8 mouse cellular contexts compared by ENCODE assay signal in the genomic region with DNA sequence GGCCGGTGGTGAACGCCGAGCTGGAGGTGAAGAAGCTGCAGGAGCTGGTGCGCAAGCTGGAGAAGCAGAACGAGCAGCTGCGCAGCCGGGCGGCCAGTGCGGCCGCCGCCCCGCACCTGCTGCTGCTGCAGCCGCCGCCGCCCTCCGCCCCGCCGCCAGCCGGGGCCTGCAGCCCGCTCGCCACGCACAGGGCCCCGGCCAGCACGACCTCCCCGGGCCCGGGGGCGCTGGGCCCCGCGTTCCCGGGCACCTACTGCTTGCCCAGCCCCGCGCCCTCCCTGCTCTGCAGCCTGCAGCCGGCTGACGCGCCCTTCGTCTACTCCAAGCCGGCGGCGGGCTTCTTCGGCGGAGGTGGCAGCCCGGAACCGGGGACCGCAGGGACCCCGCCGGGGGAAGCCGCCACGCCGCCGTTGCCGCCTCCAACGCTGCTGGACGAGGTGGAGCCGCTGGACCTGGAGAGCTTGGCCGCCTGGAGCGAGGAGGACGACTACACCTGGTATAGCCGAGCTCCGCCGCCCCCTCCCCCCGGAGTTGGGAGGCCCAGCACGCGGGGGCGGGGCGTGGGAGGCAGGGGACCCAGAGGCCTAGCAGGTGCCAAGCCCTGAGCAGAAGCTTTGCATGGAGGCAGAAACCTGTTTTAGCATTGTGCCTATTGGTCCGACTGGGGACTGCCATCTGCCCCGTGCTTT. TPM values are rescaled to one million over a fixed set of nuclear protein-coding genes. Genes with fewer than 3 reads are reported as not detected.
DNase-seq lines count a peak whose midpoint lies in the region; ATAC-seq lines count a peak whose summit lies in the region.

No protein-coding gene starts in this region.

- H3K4me2 ChIP-seq in heart, embryonic 11.5 days: peak overlapping the region; percentile 96
- peak overlapping the region; percentile 86 for H3K4me2 ChIP-seq in kidney, embryonic 14.5 days (replicated peaks; ENCODE audit: low read depth, low read length)
- peak overlapping the region; percentile 100 for H3K4me2 ChIP-seq in liver, embryonic 11.5 days

- peaks cover 35% of the 10 kb centered on the region for H3K27me3 ChIP-seq in erythroblast, embryonic 14.5 days (ENCODE audit: control insufficient read depth)
- peaks cover 31% of the 10 kb centered on the region for H3K27me3 ChIP-seq in heart, embryonic 11.5 days (ENCODE audit: control insufficient read depth, insufficient read depth, low read length)
- H3K27me3 ChIP-seq in kidney, embryonic 14.5 days (ENCODE audit: control insufficient read depth, insufficient read depth, low read length): peaks cover 28% of the 10 kb centered on the region
- H3K27me3 ChIP-seq in liver, embryonic 11.5 days (replicated peaks; ENCODE audit: control insufficient read depth, insufficient read depth, low read length): peaks cover 9% of the 10 kb centered on the region

- peaks cover 10% of the 10 kb centered on the region for H3K4me1 ChIP-seq in erythroblast, embryonic 14.5 days (ENCODE audit: control insufficient read depth)
- H3K4me1 ChIP-seq in heart, embryonic 11.5 days (ENCODE audit: control insufficient read depth, insufficient read depth, low read length): no peaks in the 10 kb centered on the region
- no peaks in the 10 kb centered on the region for H3K4me1 ChIP-seq in kidney, embryonic 14.5 days (ENCODE audit: control insufficient read depth, insufficient read depth, low read length)
- H3K4me1 ChIP-seq in liver, embryonic 11.5 days (replicated peaks; ENCODE audit: control insufficient read depth, insufficient read depth, low read length): no peaks in the 10 kb centered on the region

- H3K27ac ChIP-seq in heart, embryonic 11.5 days (ENCODE audit: low read depth, low read length): no peak overlapping the region
- H3K27ac ChIP-seq in kidney, embryonic 14.5 days (ENCODE audit: low read depth, low read length): peak overlapping the region; percentile 31; the same call in 1 of the 2 replicates
- no peak overlapping the region for H3K27ac ChIP-seq in liver, embryonic 11.5 days (ENCODE audit: low read depth, low read length)

- DNase-seq in liver, embryonic 11.5 days (ENCODE audit: low spot score): peak; percentile 59
- DNase-seq in spleen, postnatal 14 days (ENCODE audit: low spot score in 2 of 2): peak; percentile 40 to 56

- under 1% methylated on average over 45 of the region's 67 CpGs for WGBS in heart, embryonic 11.5 days (ENCODE audit: insufficient replicate concordance)
- 0% methylated on average over 39 of the region's 67 CpGs for WGBS in kidney, embryonic 14.5 days
- WGBS in liver, embryonic 11.5 days: under 1% methylated on average over 67 of the region's 67 CpGs

- no peaks in the 10 kb centered on the region for H3K36me3 ChIP-seq in erythroblast, embryonic 14.5 days (ENCODE audit: control insufficient read depth)
- H3K36me3 ChIP-seq in heart, embryonic 11.5 days (ENCODE audit: control insufficient read depth, insufficient read depth, low read length): no peaks in the 10 kb centered on the region
- no peaks in the 10 kb centered on the region for H3K36me3 ChIP-seq in kidney, embryonic 14.5 days (ENCODE audit: control insufficient read depth, insufficient read depth, low read length)
- no peaks in the 10 kb centered on the region for H3K36me3 ChIP-seq in liver, embryonic 11.5 days (ENCODE audit: control insufficient read depth, insufficient read depth, low read length)

- peak overlapping the region; percentile 55 for H3K4me3 ChIP-seq in erythroblast, embryonic 14.5 days (replicated peaks)
- H3K4me3 ChIP-seq in heart, embryonic 11.5 days (ENCODE audit: low read depth, low read length): peak overlapping the region; percentile 77
- H3K4me3 ChIP-seq in kidney, embryonic 14.5 days (ENCODE audit: low read length): peak overlapping the region; percentile 60
- H3K4me3 ChIP-seq in liver, embryonic 11.5 days (ENCODE audit: low read depth, low read length): peak overlapping the region; percentile 75

- H3K9ac ChIP-seq in heart, embryonic 11.5 days (ENCODE audit: low read depth, low read length): peak overlapping the region; percentile 62; the same call in 1 of the 2 replicates
- H3K9ac ChIP-seq in kidney, embryonic 14.5 days (ENCODE audit: low read depth, low read length): peak overlapping the region; percentile 64
- peak overlapping the region; percentile 61 for H3K9ac ChIP-seq in liver, embryonic 11.5 days (ENCODE audit: low read depth, low read length)

- no peak for ATAC-seq in erythroblast, adult 5-6 weeks (replicated peaks; ENCODE audit: low FRiP score, poor library complexity, severe bottlenecking)
- ATAC-seq in common myeloid progenitor, adult 5-6 weeks (replicated peaks; ENCODE audit: low read depth, poor library complexity, severe bottlenecking): peak; percentile 23
- peak; percentile 41; the same call in 1 of the 2 replicates for ATAC-seq in heart, embryonic 11.5 days (replicated peaks; ENCODE audit: insufficient number of reproducible peaks, low FRiP score, low TSS enrichment)
- peak; percentile 75 for ATAC-seq in kidney, embryonic 14.5 days (ENCODE audit: low FRiP score, low TSS enrichment)
- peak; percentile 66 for ATAC-seq in liver, embryonic 11.5 days (replicated peaks; ENCODE audit: low FRiP score)
- ATAC-seq in monocyte, adult 5-6 weeks (replicated peaks; ENCODE audit: insufficient number of reproducible peaks, low FRiP score, low TSS enrichment, poor library complexity, severe bottlenecking): 0 out of 2 replicates have a peak, but pooled peaks have one; percentile 13

- H3K9me3 ChIP-seq in erythroblast, embryonic 14.5 days (ENCODE audit: control insufficient read depth, low read length): no peaks in the 10 kb centered on the region
- no peaks in the 10 kb centered on the region for H3K9me3 ChIP-seq in heart, embryonic 11.5 days (replicated peaks; ENCODE audit: control insufficient read depth, low read length)
- no peaks in the 10 kb centered on the region for H3K9me3 ChIP-seq in kidney, embryonic 14.5 days (ENCODE audit: control insufficient read depth, low read length)
- H3K9me3 ChIP-seq in liver, embryonic 11.5 days (ENCODE audit: control insufficient read depth, low read length): no peaks in the 10 kb centered on the region

RNA-seq across cellular contexts. Expression of a gene that starts 0.5 kb away (rescaled TPM):
- polyA plus RNA-seq in erythroblast, embryonic 14.5 days (2012): 0.02 TPM in 1 of 2 replicates, not detected in the other
- 0.42 and 2.5 TPM in 2 replicates for total RNA-seq in erythroblast, adult 5-6 weeks (2015; ENCODE audit: low replicate concordance)
- total RNA-seq in erythroblast, adult 5-6 weeks (2017; ENCODE audit: low replicate concordance): 1.4 and 7.5 TPM in 2 replicates
- 9.6 and 11.9 TPM in 2 replicates for total RNA-seq in common myeloid progenitor, adult 5-6 weeks (2017)
- polyA plus RNA-seq in heart, embryonic 11.5 days (2014; fragmentation: Nextera tagmentation; extraction: Ambion mirVana): 0.54 and 0.90 TPM in 2 replicates
- polyA plus RNA-seq in kidney, embryonic 14.5 days (2014; fragmentation: Nextera tagmentation; extraction: Ambion mirVana): 4.0 and 5.8 TPM in 2 replicates
- polyA plus RNA-seq in liver, embryonic 11.5 days (2014; fragmentation: Nextera tagmentation; extraction: Ambion mirVana): 0.49 and 0.64 TPM in 2 replicates
- total RNA-seq in monocyte, adult 5-6 weeks (2017): 10.5 to 23.0 TPM (median 12.2 TPM) in 3 replicates
